Mouse (Mus musculus) lung, embryonic 14.5 days (tissue): ENCODE measurements around the gene Myh11. TPM values are rescaled to one million over a fixed set of nuclear protein-coding genes. Genes with fewer than 3 reads are reported as not detected.
"Not testable (repeated sequence)": the region's sequence is repeated elsewhere in the genome, so short reads cannot be mapped to it uniquely, and the experiment has no call there.

Experiments used
- ATAC-seq: fragments of 200-750 bp; cut with Nextera tagmentation; 2 replicates; pipeline ENCODE4 v1.8.0; 2017; ENCODE audit warnings: mild to moderate bottlenecking, moderate TSS enrichment, moderate library complexity; ENCODE audit not compliant: insufficient read depth
- DNase-seq: peaks from one replicate; pipeline ENCODE4 v3.0.0-alpha.2; 2015
- H3K27ac ChIP-seq: fragments of 300-500 bp; sonication (generic); 2 replicates; pipeline ENCODE4 v1.5.1; 2014; ENCODE audit warnings: low read depth, mild to moderate bottlenecking, moderate library complexity
- H3K27me3 ChIP-seq: fragments of 300-500 bp; sonication (generic); 2 replicates; pipeline ENCODE4 v1.6.1; 2014; ENCODE audit warnings: low read length, control low read depth; ENCODE audit not compliant: insufficient read depth
- H3K36me3 ChIP-seq: fragments of 300-500 bp; sonication (generic); 2 replicates; pipeline ENCODE4 v1.6.1; 2014; ENCODE audit warnings: control low read depth; ENCODE audit not compliant: insufficient read depth
- H3K4me1 ChIP-seq: fragments of 300-500 bp; sonication (generic); 2 replicates; pipeline ENCODE4 v1.6.1; 2014; ENCODE audit warnings: antibody characterized with exemption, control low read depth; ENCODE audit not compliant: insufficient read depth
- H3K4me2 ChIP-seq: fragments of 300-500 bp; sonication (generic); 2 replicates; pipeline ENCODE4 v1.6.1; 2014; ENCODE audit warnings: mild to moderate bottlenecking
- H3K4me3 ChIP-seq: fragments of 300-500 bp; sonication (generic); 2 replicates; pipeline ENCODE4 v1.5.1; 2014; ENCODE audit warnings: low read depth, low read length
- H3K9ac ChIP-seq: fragments of 300-500 bp; sonication (generic); 2 replicates; pipeline ENCODE4 v1.6.1; 2014
- H3K9me3 ChIP-seq: fragments of 300-500 bp; sonication (generic); 2 replicates; pipeline ENCODE4 v1.6.1; 2016; ENCODE audit warnings: low read depth, low read length, control low read depth
- CTCF ChIP-seq: IDR thresholded peaks from 2 replicates; pipeline ENCODE4 v1.5.1; 2016; ENCODE audit warnings: antibody characterized with exemption, low read depth
- WGBS: fragments of 180-500 bp; shearing (Covaris S2); extraction: QIAGEN DNeasy Blood & Tissue Kit; methylation state at CpG from one replicate; pipeline ENCODE4 v1.1.7; 2014; 5-methylcytosine and 5-hydroxymethylcytosine counted together
- microRNA counts: library from miRNA; unstranded; fragments of <30 nt; microRNA quantifications from one replicate; lab custom pipeline; 2016
- microRNA-seq: library from miRNA; unstranded; fragments of <30 nt; microRNA quantifications from one replicate; pipeline ENCODE4, GENCODE M21; 2016; ENCODE audit warnings: borderline number of aligned reads
- polyA plus RNA-seq: library from polyadenylated mRNA; unstranded; fragments of >200 nt; fragmentation: Nextera tagmentation; extraction: Ambion mirVana; gene quantifications from 2 replicates; pipeline ENCODE4 v1.2.1, GENCODE M21; 2014

The Myh11 gene
- polyA plus RNA-seq, 1 experiment from 2014 or later, result 69.8 TPM

GRCm38 (mm10) chr16:14156312-14156711, 134.9 kb downstream of the Myh11 start:
- H3K27ac ChIP-seq, result no peak overlapping the region
- WGBS, result 84% methylated on average over 5 of the region's 6 CpGs
- H3K4me2 ChIP-seq, result no peak overlapping the region
- peaks cover 25% of the 10 kb centered on the region for H3K36me3 ChIP-seq
- H3K9me3 ChIP-seq, result no peaks in the 10 kb centered on the region
- no peaks in the 10 kb centered on the region for H3K27me3 ChIP-seq
- no peak overlapping the region for H3K9ac ChIP-seq
- no peak overlapping the region for H3K4me3 ChIP-seq
- ATAC-seq (no peak), DNase-seq (no peak)
- no peak for TF ChIP-seq CTCF
- 0 out of 2 replicates have a peak, but pooled peaks cover 3% of the 10 kb centered on the region for H3K4me1 ChIP-seq

- not testable (repeated sequence) for H3K27ac ChIP-seq, DNase-seq, H3K4me3 ChIP-seq, H3K27me3 ChIP-seq, H3K4me1 ChIP-seq, ATAC-seq, H3K9me3 ChIP-seq, H3K9ac ChIP-seq, H3K4me2 ChIP-seq
- 58% methylated on average over 1 of the region's 2 CpGs for WGBS
- H3K36me3 ChIP-seq, result peaks cover 30% of the 10 kb centered on the region
Measured at GRCm38 (mm10) chr16:14155638-14156037, 135.5 kb downstream of the Myh11 start.

GRCm38 (mm10) chr16:14151718-14152117, 139.5 kb downstream of the Myh11 start:
- Histone ChIP-seq H3K36me3 (peaks cover 56% of the 10 kb centered on the region), H3K4me1 (no peaks in the 10 kb centered on the region), H3K27me3 (no peaks in the 10 kb centered on the region)

GRCm38 (mm10) chr16:14147712-14148111, 143.5 kb downstream of the Myh11 start:
- no peak overlapping the region for H3K27ac ChIP-seq

More at GRCm38 (mm10) chr16:14151718-14152117, 139.5 kb downstream of the Myh11 start:
- no peaks in the 10 kb centered on the region for H3K9me3 ChIP-seq
- TF ChIP-seq CTCF, result no peak
- ATAC-seq (no peak), DNase-seq (no peak)
- WGBS, result 93% methylated on average over 4 of the region's 4 CpGs
- H3K4me3 ChIP-seq, result no peak overlapping the region
- H3K9ac ChIP-seq, result no peak overlapping the region
- H3K27ac ChIP-seq, result no peak overlapping the region
- H3K4me2 ChIP-seq, result no peak overlapping the region

More at GRCm38 (mm10) chr16:14147712-14148111, 143.5 kb downstream of the Myh11 start:
- no peaks in the 10 kb centered on the region for H3K4me1 ChIP-seq
- DNase-seq (no peak), ATAC-seq (no peak)
- H3K4me2 ChIP-seq, result no peak overlapping the region
- H3K4me3 ChIP-seq, result no peak overlapping the region
- peaks cover 80% of the 10 kb centered on the region for H3K36me3 ChIP-seq
- no peak overlapping the region for H3K9ac ChIP-seq
- TF ChIP-seq CTCF, result no peak
- no peaks in the 10 kb centered on the region for H3K27me3 ChIP-seq
- no peaks in the 10 kb centered on the region for H3K9me3 ChIP-seq

MicroRNA genes within 50 kb of the gene (microRNA counts, 519-probe panel; counts per million panel counts)
- microRNA mmu-miR-484 (lab: Ali Mortazavi, UCI), result 3,047 counts per million, percentile 58 among the panel's probes with 10 or more counts

Small RNA genes lying within 50 kb of the gene (microRNA-seq; reads per million reads assigned to microRNA genes)
- gene Mir484, result 2,563 reads per million, percentile 82 among the genes with 10 or more reads in this experiment

Other genes with a start within 250 kb of the Myh11 start
- gene Nde1, start 128.1 kb downstream of the Myh11 start, polyA plus RNA-seq, result 157 and 158 TPM in 2 replicates
- 16.4 and 17.3 TPM in 2 replicates for gene Marf1, start 128.0 kb downstream of the Myh11 start, polyA plus RNA-seq
- gene Fopnl, start 26.0 kb upstream of the Myh11 start, polyA plus RNA-seq, result 160 and 166 TPM in 2 replicates
- 12.9 and 13.2 TPM in 2 replicates for gene Abcc1, start 70.2 kb upstream of the Myh11 start, polyA plus RNA-seq